Mouse (Mus musculus) myocyte (in vitro differentiated cells): Measurements from ENCODE around the gene Coq4.

Experiments
- CEBPB ChIP-seq: IDR thresholded peaks from 2 replicates; pipeline ENCODE4 v1.6.1; 2011; ENCODE audit warnings: mild to moderate bottlenecking, moderate library complexity; ENCODE audit not compliant: poor library complexity, insufficient read depth, severe bottlenecking
- MAX ChIP-seq: IDR thresholded peaks from one replicate; pipeline ENCODE4 v1.6.1; 2011; ENCODE audit warnings: low read depth, mild to moderate bottlenecking, control low read depth
- POLR2A ChIP-seq: IDR thresholded peaks from one replicate; pipeline ENCODE4 v1.6.1; 2011; ENCODE audit warnings: low read depth, mild to moderate bottlenecking, control low read depth, moderate library complexity; ENCODE audit not compliant: insufficient read length
- POLR2AphosphoS2 ChIP-seq: IDR thresholded peaks from one replicate; pipeline ENCODE4 v1.6.1; 2011; ENCODE audit warnings: low read depth, control low read depth; ENCODE audit not compliant: insufficient read length
- USF1 ChIP-seq: IDR thresholded peaks from one replicate; pipeline ENCODE4 v1.6.1; 2011; ENCODE audit warnings: low read depth, mild to moderate bottlenecking, control low read depth, moderate library complexity

DNA sequence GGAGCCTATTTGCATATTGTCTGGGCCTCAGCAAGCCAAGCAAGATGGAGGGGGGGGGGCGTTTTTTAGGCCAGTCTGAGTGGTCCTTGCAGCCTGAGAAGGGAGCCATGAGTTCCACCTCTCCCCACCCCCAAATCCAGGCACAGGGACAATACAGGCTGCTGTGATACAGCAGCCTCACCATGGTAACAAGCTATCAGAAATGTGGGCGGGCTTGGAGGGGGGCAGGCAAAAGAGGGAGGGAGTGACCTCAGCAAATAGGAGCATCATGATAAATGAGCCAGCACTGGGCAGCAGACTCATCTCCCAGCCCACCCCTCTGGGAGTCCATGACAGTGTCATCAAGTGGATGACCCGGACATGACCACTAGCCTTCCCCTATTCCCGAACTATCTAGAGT, 52.2 kb downstream of the Coq4 start:
- TF ChIP-seq USF1: no peak
- TF ChIP-seq MAX: no peak
- no peak for TF ChIP-seq POLR2A
- no peak for TF ChIP-seq CEBPB
- no peak for TF ChIP-seq POLR2AphosphoS2
